Mouse (Mus musculus): ENCODE measurements around the gene Zfp712. TPM values are rescaled to one million over a fixed set of nuclear protein-coding genes. Genes with fewer than 3 reads are reported as not detected.

Gene Zfp712
- total and polyA plus RNA-seq, 2 experiments, result 0.04 to 1.3 TPM

GRCm38 (mm10) chr13:67062427-67062826 is 1.5 kb upstream of the Zfp712 start:
- WGBS, result 69% methylated on average over 7 of the region's 7 CpGs
- TF ChIP-seq POLR2A (IDR thresholded peaks at IDR 0.05; ENCODE audit: extremely low read depth, insufficient read depth, low read length), result no peak
- no peak for TF ChIP-seq CTCF (IDR thresholded peaks at IDR 0.05; ENCODE audit: low read depth, low read length)
- Histone ChIP-seq H3K36me3 (ENCODE audit: control insufficient read depth, insufficient read depth, low read length) (no peaks in the 10 kb centered on the region), H3K4me1 (ENCODE audit: control insufficient read depth, insufficient read depth, low read length) (no peaks in the 10 kb centered on the region), H3K79me2 (ENCODE audit: control insufficient read depth, insufficient read depth, low read length) (no peaks in the 10 kb centered on the region), H3K27ac (replicated peaks; ENCODE audit: insufficient read depth, low read depth, low read length) (no peak overlapping the region), H3K9ac (ENCODE audit: low read depth, low read length) (no peak overlapping the region), H3K27me3 (ENCODE audit: control insufficient read depth, insufficient read depth, low read length) (no peaks in the 10 kb centered on the region), H3K4me3 (ENCODE audit: insufficient read depth, low read depth, low read length) (no peak overlapping the region)
- DNase-seq (ENCODE audit: extremely low read depth, low read depth, low spot score), result no peak

DNA sequence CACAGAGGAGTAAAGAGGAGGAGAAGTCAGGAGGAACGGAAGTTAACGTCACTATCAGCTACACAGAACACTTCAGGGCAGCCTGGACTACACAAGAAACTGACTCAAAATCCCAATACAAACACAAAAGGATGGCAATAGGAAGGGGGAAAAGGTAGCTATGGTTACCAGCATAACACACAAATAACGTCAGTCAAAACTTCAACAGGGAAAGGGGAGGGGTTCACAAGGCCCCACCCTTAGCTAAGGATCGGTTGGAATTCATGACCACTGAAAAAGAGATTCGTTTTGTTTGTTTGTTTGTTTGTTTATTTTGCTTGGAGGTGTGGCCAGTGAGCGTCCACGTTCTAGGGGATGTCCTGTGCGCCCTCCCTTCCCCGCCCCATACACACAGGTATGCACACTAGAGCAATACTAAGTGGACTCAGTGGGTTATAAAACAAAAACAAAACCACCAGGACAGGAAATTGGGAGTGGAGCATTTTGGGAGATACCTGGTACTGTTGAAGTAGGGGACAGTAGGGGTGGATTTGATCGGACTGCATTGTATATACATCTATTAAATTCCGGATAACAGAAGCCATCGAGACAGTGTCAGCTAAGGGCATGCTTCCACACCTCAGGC is 697 bp downstream of the Zfp712 start:
- Histone ChIP-seq H3K4me1 (ENCODE audit: control insufficient read depth, insufficient read depth, low read length) (no peaks in the 10 kb centered on the region), H3K4me3 (ENCODE audit: insufficient read depth, low read depth, low read length) (peak overlapping the region; percentile 65), H3K36me3 (ENCODE audit: control insufficient read depth, insufficient read depth, low read length) (no peaks in the 10 kb centered on the region), H3K27ac (replicated peaks; ENCODE audit: insufficient read depth, low read depth, low read length) (peak overlapping the region; percentile 63), H3K79me2 (ENCODE audit: control insufficient read depth, insufficient read depth, low read length) (no peaks in the 10 kb centered on the region; the same call in 1 of the 2 replicates), H3K27me3 (ENCODE audit: control insufficient read depth, insufficient read depth, low read length) (no peaks in the 10 kb centered on the region), H3K9ac (ENCODE audit: low read depth, low read length) (peak overlapping the region; percentile 57)
- WGBS, result 4% methylated on average over 12 of the region's 12 CpGs
- DNase-seq (ENCODE audit: extremely low read depth, low read depth, low spot score), result peak; percentile 50
- TF ChIP-seq POLR2A (IDR thresholded peaks at IDR 0.05; ENCODE audit: extremely low read depth, insufficient read depth, low read length) (no peak), CTCF (IDR thresholded peaks at IDR 0.05; ENCODE audit: low read depth, low read length) (no peak)

Other genes starting within 250 kb of the Zfp712 start
- 0.81 and 1.2 TPM in 2 replicates for gene Gm10767, start 156.3 kb downstream of the Zfp712 start, total RNA-seq (2014; rRNA removed)
- gene Gm10767, start 156.3 kb downstream of the Zfp712 start, polyA plus RNA-seq (2012; rRNA removed), result 0.05 and 0.24 TPM in 2 replicates
- gene Zfp708, start 36.8 kb upstream of the Zfp712 start, total RNA-seq (2014; rRNA removed), result 1.1 and 3.1 TPM in 2 replicates
- 0.17 TPM in 1 of 2 replicates, not detected in the other for gene Zfp708, start 36.8 kb upstream of the Zfp712 start, polyA plus RNA-seq (2012; rRNA removed)
- gene Gm28557, start 47.4 kb upstream of the Zfp712 start, total RNA-seq (2014; rRNA removed), result 12.7 and 15.5 TPM in 2 replicates
- gene Gm28557, start 47.4 kb upstream of the Zfp712 start, polyA plus RNA-seq (2012; rRNA removed), result 4.5 and 7.1 TPM in 2 replicates
- 1.9 and 2.2 TPM in 2 replicates for gene Rslcan18, start 55.1 kb upstream of the Zfp712 start, total RNA-seq (2014; rRNA removed)
- 0.20 and 0.39 TPM in 2 replicates for gene Rslcan18, start 55.1 kb upstream of the Zfp712 start, polyA plus RNA-seq (2012; rRNA removed)
- gene Zfp759, start 60.5 kb upstream of the Zfp712 start, total RNA-seq (2014; rRNA removed), result 2.7 and 4.9 TPM in 2 replicates
- 0.18 and 0.30 TPM in 2 replicates for gene Zfp759, start 60.5 kb upstream of the Zfp712 start, polyA plus RNA-seq (2012; rRNA removed)
- gene Rsl1, start 112.0 kb upstream of the Zfp712 start, total RNA-seq (2014; rRNA removed), result 2.4 and 3.2 TPM in 2 replicates
- gene Rsl1, start 112.0 kb upstream of the Zfp712 start, polyA plus RNA-seq (2012; rRNA removed), result 0.30 and 0.33 TPM in 2 replicates
- gene Zfp455, start 133.3 kb upstream of the Zfp712 start, total RNA-seq (2014; rRNA removed), result 1.3 and 1.8 TPM in 2 replicates
- gene Zfp455, start 133.3 kb upstream of the Zfp712 start, polyA plus RNA-seq (2012; rRNA removed), result 0.10 and 0.11 TPM in 2 replicates
- 1.9 TPM in 2 replicates for gene Zfp458, start 217.3 kb upstream of the Zfp712 start, total RNA-seq (2014; rRNA removed)
- 0.21 and 0.26 TPM in 2 replicates for gene Zfp458, start 217.3 kb upstream of the Zfp712 start, polyA plus RNA-seq (2012; rRNA removed)
- 1.9 and 4.0 TPM in 2 replicates for gene Zfp457, start 245.3 kb upstream of the Zfp712 start, total RNA-seq (2014; rRNA removed)
- 0.51 and 0.87 TPM in 2 replicates for gene Zfp457, start 245.3 kb upstream of the Zfp712 start, polyA plus RNA-seq (2012; rRNA removed)